Mouse (Mus musculus) ES-Bruce4 (cell line): Measurements from ENCODE around the gene Inpp5a.

Source experiments
- CTCF ChIP-seq: IDR thresholded peaks from one replicate; pipeline ENCODE4 v1.8.1; 2011; ENCODE audit warnings: low read depth, low read length
- EP300 ChIP-seq: IDR thresholded peaks from 2 replicates; pipeline ENCODE4 v1.6.1; 2011; ENCODE audit warnings: low read depth, low read length; ENCODE audit not compliant: insufficient read depth

DNA sequence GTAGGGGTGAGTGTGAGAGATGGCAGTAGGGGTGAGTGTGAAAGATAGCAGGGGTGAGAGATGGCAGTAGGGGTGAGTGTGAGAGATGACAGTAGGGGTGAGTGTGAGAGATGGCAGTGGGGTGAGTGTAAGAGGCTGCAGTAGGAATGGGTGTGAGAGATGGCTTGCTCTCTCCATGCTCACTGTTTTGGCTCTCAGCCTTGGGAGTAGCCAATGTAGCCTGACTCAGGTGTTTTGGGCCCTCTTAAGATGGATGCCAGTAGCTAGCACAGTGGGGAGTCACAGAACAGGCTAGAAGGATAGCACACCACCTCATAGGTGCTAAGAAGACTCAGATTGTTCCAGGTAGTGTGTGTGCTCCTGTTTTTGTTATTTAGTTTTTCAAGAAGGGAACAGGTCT is 46.8 kb downstream of the Inpp5a start:
- TF ChIP-seq EP300, result no peak
- TF ChIP-seq CTCF, result no peak
